Mouse (Mus musculus): ENCODE results near the gene Tnrc6a. TPM values are rescaled to one million over a fixed set of nuclear protein-coding genes. Genes with fewer than 3 reads are reported as not detected.
A peak's percentile ranks its signal among the peaks of the same experiment; 100 is the strongest.

The Tnrc6a gene
- polyA plus RNA-seq, 3 experiments from 2014 or later = 63.0 to 158 (median 70.6) TPM

- ATAC-seq = no peak
These were observed 69.5 kb downstream of the Tnrc6a start for GRCm38 (mm10) chr7:123193201-123193600.

- ATAC-seq = no peak
These were observed 71.0 kb downstream of the Tnrc6a start for GRCm38 (mm10) chr7:123194696-123195095.

- no peak for ATAC-seq
These were observed 72.7 kb downstream of the Tnrc6a start for GRCm38 (mm10) chr7:123196432-123196831.

- peak; percentile 35 for ATAC-seq
These were observed 75.0 kb downstream of the Tnrc6a start for GRCm38 (mm10) chr7:123198695-123199094.

- ATAC-seq = no peak
These were observed 75.5 kb downstream of the Tnrc6a start for GRCm38 (mm10) chr7:123199151-123199550.

- ATAC-seq = no peak
These were observed 76.0 kb downstream of the Tnrc6a start for GRCm38 (mm10) chr7:123199656-123200206.

GRCm38 (mm10) chr7:123200722-123201121, 77.0 kb downstream of the Tnrc6a start:
- ATAC-seq = no peak

- peak; percentile 64 for ATAC-seq
These were observed 81.6 kb downstream of the Tnrc6a start for GRCm38 (mm10) chr7:123205261-123205660.

GRCm38 (mm10) chr7:123207561-123207960, 83.9 kb downstream of the Tnrc6a start:
- no peak for ATAC-seq

GRCm38 (mm10) chr7:123209864-123210263, 86.2 kb downstream of the Tnrc6a start:
- no peak for ATAC-seq

- no peak for ATAC-seq
These were observed 87.8 kb downstream of the Tnrc6a start for GRCm38 (mm10) chr7:123211461-123211860.

- ATAC-seq = no peak
These were observed 88.6 kb downstream of the Tnrc6a start for GRCm38 (mm10) chr7:123212316-123212715.

GRCm38 (mm10) chr7:123214365-123215075, 90.8 kb downstream of the Tnrc6a start, which contains the start of gene Slc5a11:
Slc5a11 (plus strand) TSS chr7:123214780.
- no peak for ATAC-seq

GRCm38 (mm10) chr7:123215138-123215537, 91.5 kb downstream of the Tnrc6a start:
- ATAC-seq = no peak

GRCm38 (mm10) chr7:123217448-123218354, 94.0 kb downstream of the Tnrc6a start:
- ATAC-seq = peak; percentile 57

GRCm38 (mm10) chr7:123218620-123219019, 94.9 kb downstream of the Tnrc6a start:
- ATAC-seq = no peak

GRCm38 (mm10) chr7:123219781-123220632, 96.3 kb downstream of the Tnrc6a start:
- peak; percentile 85 for ATAC-seq

GRCm38 (mm10) chr7:123220633-123220942, 96.9 kb downstream of the Tnrc6a start:
- no peak for ATAC-seq

- no peak for ATAC-seq
These were observed 100.4 kb downstream of the Tnrc6a start for GRCm38 (mm10) chr7:123224076-123224475.

GRCm38 (mm10) chr7:123225159-123225558, 101.5 kb downstream of the Tnrc6a start:
- no peak for ATAC-seq

- no peak for ATAC-seq
These were observed 111.8 kb downstream of the Tnrc6a start for GRCm38 (mm10) chr7:123235449-123235848.

GRCm38 (mm10) chr7:123238621-123239020, 114.9 kb downstream of the Tnrc6a start:
- ATAC-seq = no peak

Data from inflammation-experienced regulatory T-cells, adult 6 months (primary cell).